Mouse (Mus musculus) stomach, embryonic 14.5 days (tissue): ENCODE measurements around the gene Mmp11. TPM values are rescaled to one million over a fixed set of nuclear protein-coding genes. Genes with fewer than 3 reads are reported as not detected.

Source experiments
- ATAC-seq: fragments of 200-750 bp; cut with Nextera tagmentation; 2 replicates; pipeline ENCODE4 v1.8.0; 2017; ENCODE audit warnings: low read depth, moderate TSS enrichment; ENCODE audit not compliant: insufficient number of reproducible peaks, insufficient read depth, low FRiP score
- H3K27ac ChIP-seq: fragments of 300-500 bp; sonication (generic); 2 replicates; pipeline ENCODE4 v1.5.1; 2014; ENCODE audit warnings: mild to moderate bottlenecking, low read length, moderate library complexity, mixed read lengths
- H3K27me3 ChIP-seq: fragments of 300-500 bp; sonication (generic); 2 replicates; pipeline ENCODE4 v1.6.1; 2014; ENCODE audit warnings: low read length, control low read depth, mixed read lengths; ENCODE audit not compliant: control insufficient read depth, insufficient read depth
- H3K36me3 ChIP-seq: fragments of 300-500 bp; sonication (generic); 2 replicates; pipeline ENCODE4 v1.6.1; 2014; ENCODE audit warnings: mild to moderate bottlenecking, control low read depth, low read length, moderate library complexity, mixed read lengths; ENCODE audit not compliant: control insufficient read depth, insufficient read depth
- H3K4me1 ChIP-seq: fragments of 300-500 bp; sonication (generic); 2 replicates; pipeline ENCODE4 v1.6.1; 2014; ENCODE audit warnings: low read length, control low read depth, mixed read lengths; ENCODE audit not compliant: control insufficient read depth, insufficient read depth
- H3K4me2 ChIP-seq: fragments of 300-500 bp; sonication (generic); replicated peaks from 2 replicates; pipeline ENCODE4 v1.6.1; 2014; ENCODE audit warnings: low read depth, low read length, control low read depth
- H3K4me3 ChIP-seq: fragments of 300-500 bp; sonication (generic); 2 replicates; pipeline ENCODE4 v1.5.1; 2014; ENCODE audit warnings: low read depth, low read length, control low read depth
- H3K9ac ChIP-seq: fragments of 300-500 bp; sonication (generic); replicated peaks from 2 replicates; pipeline ENCODE4 v1.6.1; 2014; ENCODE audit warnings: low read depth, mild to moderate bottlenecking, control low read depth, low read length, moderate library complexity, mixed read lengths
- H3K9me3 ChIP-seq: fragments of 300-500 bp; sonication (generic); 2 replicates; pipeline ENCODE4 v1.6.1; 2016; ENCODE audit warnings: low read depth, low read length, control low read depth; ENCODE audit not compliant: control insufficient read depth
- WGBS: fragments of 180-500 bp; shearing (Covaris S2); extraction: QIAGEN DNeasy Blood & Tissue Kit; methylation state at CpG from one replicate; pipeline ENCODE4 v1.1.7; 2014; 5-methylcytosine and 5-hydroxymethylcytosine counted together
- polyA plus RNA-seq: library from polyadenylated mRNA; unstranded; fragments of >200 nt; fragmentation: Nextera tagmentation; extraction: Ambion mirVana; gene quantifications from 2 replicates; pipeline ENCODE4 v1.2.1, GENCODE M21; 2014

The Mmp11 gene
- polyA plus RNA-seq = 47.9 and 59.5 TPM in 2 replicates

- H3K27me3 ChIP-seq = no peaks in the 10 kb centered on the region
- no peak within 1 kb of the TSS for H3K9ac ChIP-seq
- peak within 1 kb of the TSS; percentile 37 for H3K4me3 ChIP-seq
- 2% methylated on average over 51 of the region's 51 CpGs for WGBS
- peak; percentile 76 for ATAC-seq
- H3K4me2 ChIP-seq = peak within 1 kb of the TSS; percentile 45
- H3K4me1 ChIP-seq = peaks cover 14% of the 10 kb centered on the region
- no peaks in the 10 kb centered on the region for H3K36me3 ChIP-seq
- no peak within 1 kb of the TSS for H3K27ac ChIP-seq
- H3K9me3 ChIP-seq = no peaks in the 10 kb centered on the region
Observed at GRCm38 (mm10) chr10:75935680-75936541, at the start of gene Mmp11. Gene Mmp11 (minus strand): TSS chr10:75936496.

GRCm38 (mm10) chr10:75979432-75979831, 43.1 kb upstream of the Mmp11 start:
- Histone ChIP-seq H3K4me2 (no peak overlapping the region), H3K36me3 (no peaks in the 10 kb centered on the region), H3K4me1 (no peaks in the 10 kb centered on the region), H3K9ac (no peak overlapping the region), H3K27me3 (no peaks in the 10 kb centered on the region), H3K27ac (no peak overlapping the region), H3K4me3 (no peak overlapping the region), H3K9me3 (no peaks in the 10 kb centered on the region)
- ATAC-seq = no peak
- 93% methylated on average over 3 of the region's 3 CpGs for WGBS

GRCm38 (mm10) chr10:75978835-75979157, 42.5 kb upstream of the Mmp11 start:
- Histone ChIP-seq H3K27ac (no peak overlapping the region), H3K27me3 (no peaks in the 10 kb centered on the region), H3K4me3 (no peak overlapping the region), H3K36me3 (no peaks in the 10 kb centered on the region), H3K4me1 (no peaks in the 10 kb centered on the region), H3K4me2 (no peak overlapping the region), H3K9me3 (no peaks in the 10 kb centered on the region), H3K9ac (no peak overlapping the region)
- 80% methylated on average over 5 of the region's 5 CpGs for WGBS
- ATAC-seq = no peak

- no peak overlapping the region for H3K4me3 ChIP-seq
- H3K4me2 ChIP-seq = no peak overlapping the region
- H3K36me3 ChIP-seq = no peaks in the 10 kb centered on the region
- no peak overlapping the region for H3K27ac ChIP-seq
- H3K27me3 ChIP-seq = no peaks in the 10 kb centered on the region
- no peaks in the 10 kb centered on the region for H3K4me1 ChIP-seq
- no peak overlapping the region for H3K9ac ChIP-seq
- 46% methylated on average over 10 of the region's 10 CpGs for WGBS
- H3K9me3 ChIP-seq = no peaks in the 10 kb centered on the region
- ATAC-seq = no peak
Observed at GRCm38 (mm10) chr10:75978119-75978834, 42.0 kb upstream of the Mmp11 start.

- H3K4me3 ChIP-seq = no peak overlapping the region
- no peak overlapping the region for H3K27ac ChIP-seq
- H3K4me1 ChIP-seq = no peaks in the 10 kb centered on the region
- no peaks in the 10 kb centered on the region for H3K9me3 ChIP-seq
- H3K36me3 ChIP-seq = no peaks in the 10 kb centered on the region
- H3K27me3 ChIP-seq = no peaks in the 10 kb centered on the region
- ATAC-seq = no peak
- no peak overlapping the region for H3K9ac ChIP-seq
- H3K4me2 ChIP-seq = no peak overlapping the region
- 69% methylated on average over 5 of the region's 5 CpGs for WGBS
Observed at GRCm38 (mm10) chr10:75975216-75975615, 38.9 kb upstream of the Mmp11 start.

- Histone ChIP-seq H3K4me1 (no peaks in the 10 kb centered on the region), H3K27me3 (no peaks in the 10 kb centered on the region), H3K4me3 (no peak overlapping the region), H3K9me3 (no peaks in the 10 kb centered on the region), H3K27ac (no peak overlapping the region), H3K36me3 (no peaks in the 10 kb centered on the region), H3K4me2 (no peak overlapping the region), H3K9ac (no peak overlapping the region)
- no peak for ATAC-seq
- WGBS = 87% methylated on average over 10 of the region's 10 CpGs
Observed at GRCm38 (mm10) chr10:75973846-75974245, 37.5 kb upstream of the Mmp11 start.

- no peak; the same call in 1 of the 2 replicates for ATAC-seq
- H3K27me3 ChIP-seq = no peaks in the 10 kb centered on the region
- WGBS = 32% methylated on average over 20 of the region's 20 CpGs
- H3K4me3 ChIP-seq = no peak within 1 kb of the TSS; the same call in 1 of the 2 replicates
- H3K4me1 ChIP-seq = peaks cover 4% of the 10 kb centered on the region; the same call in 1 of the 2 replicates
- no peak within 1 kb of the TSS for H3K27ac ChIP-seq
- H3K9me3 ChIP-seq = no peaks in the 10 kb centered on the region
- H3K9ac ChIP-seq = no peak within 1 kb of the TSS
- H3K36me3 ChIP-seq = no peaks in the 10 kb centered on the region
- H3K4me2 ChIP-seq = peak within 1 kb of the TSS; percentile 34
Observed at GRCm38 (mm10) chr10:75954381-75954811, 18.1 kb upstream of the Mmp11 start, which contains the start of gene Gm5134. Gene Gm5134 (plus strand): TSS chr10:75954514.

GRCm38 (mm10) chr10:75951424-75952050, 15.2 kb upstream of the Mmp11 start:
- no peaks in the 10 kb centered on the region for H3K27me3 ChIP-seq
- peak overlapping the region; percentile 40 for H3K4me3 ChIP-seq
- peak overlapping the region; percentile 95 for H3K4me2 ChIP-seq
- H3K9me3 ChIP-seq = no peaks in the 10 kb centered on the region
- ATAC-seq = no peak
- no peak overlapping the region for H3K27ac ChIP-seq
- H3K9ac ChIP-seq = peak overlapping the region; percentile 48; the same call in 1 of the 2 replicates
- no peaks in the 10 kb centered on the region for H3K36me3 ChIP-seq
- H3K4me1 ChIP-seq = peaks cover 4% of the 10 kb centered on the region; the same call in 1 of the 2 replicates
- WGBS = 4% methylated on average over 13 of the region's 13 CpGs
